Mouse (Mus musculus) embryonic fibroblast, embryonic 13.5 days (primary cell): ENCODE data around the gene Zfp62.

ENCODE experiments used
- CTCF ChIP-seq: IDR thresholded peaks from 2 replicates; pipeline ENCODE4 v1.5.1; 2011; ENCODE audit warnings: mild to moderate bottlenecking, control low read depth, low read length, moderate library complexity, borderline replicate concordance; ENCODE audit not compliant: insufficient read depth
- POLR2A ChIP-seq: IDR thresholded peaks from 2 replicates; pipeline ENCODE4 v1.6.1; 2011; ENCODE audit warnings: low read depth, mild to moderate bottlenecking, control low read depth, low read length, moderate library complexity

GRCm38 (mm10) chr11:49263149-49263548 lies 60.1 kb downstream of the Zfp62 start:
- TF ChIP-seq POLR2A (no peak), CTCF (no peak)
